Mouse (Mus musculus) kidney, postnatal 14 days (tissue): ENCODE results near the gene Eif5a.
"Not testable (repeated sequence)": the region's sequence is repeated elsewhere in the genome, so short reads cannot be mapped to it uniquely, and the experiment has no call there.

Source experiments
- DNase-seq: peaks from one replicate; pipeline ENCODE4 v3.0.0; 2022; ENCODE audit warnings: mixed read lengths

Eif5a gene

GRCm38 (mm10) chr11:69920266-69921031 is 1.3 kb downstream of the Eif5a start:
- DNase-seq: peak; percentile 66

GRCm38 (mm10) chr11:69919661-69920265 is 2.0 kb downstream of the Eif5a start:
- peak; percentile 86 for DNase-seq

GRCm38 (mm10) chr11:69919053-69919452 is 2.7 kb downstream of the Eif5a start:
- no peak for DNase-seq

- DNase-seq: no peak
Observed at GRCm38 (mm10) chr11:69918118-69918517, 3.6 kb downstream of the Eif5a start.

DNA sequence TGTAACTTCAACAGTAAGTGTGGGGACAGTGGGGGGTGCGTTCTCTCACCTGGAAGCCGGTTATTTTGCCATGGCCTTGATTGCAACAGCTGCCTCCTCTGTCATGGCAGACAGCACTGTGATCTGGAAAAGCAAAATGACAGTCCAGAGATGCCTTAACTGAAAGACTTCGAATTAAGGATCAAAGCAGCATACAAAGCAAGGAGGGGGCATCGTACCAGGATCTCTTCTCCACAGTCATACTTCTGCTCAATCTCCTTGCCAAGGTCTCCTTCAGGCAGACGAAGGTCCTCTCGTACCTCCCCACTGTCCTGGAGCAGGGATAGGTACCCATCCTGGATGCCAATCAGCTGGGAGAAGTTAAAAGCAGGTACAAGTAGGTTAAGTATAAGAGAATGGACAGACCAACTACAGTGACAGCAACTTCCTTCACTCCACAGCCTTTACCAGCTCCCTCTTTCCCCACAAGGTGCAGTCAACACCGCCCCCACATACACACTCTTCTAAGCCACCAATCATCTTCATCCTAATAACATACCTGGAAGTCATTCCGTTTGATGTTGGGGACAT is 4.3 kb downstream of the Eif5a start:
- DNase-seq: no peak

DNA sequence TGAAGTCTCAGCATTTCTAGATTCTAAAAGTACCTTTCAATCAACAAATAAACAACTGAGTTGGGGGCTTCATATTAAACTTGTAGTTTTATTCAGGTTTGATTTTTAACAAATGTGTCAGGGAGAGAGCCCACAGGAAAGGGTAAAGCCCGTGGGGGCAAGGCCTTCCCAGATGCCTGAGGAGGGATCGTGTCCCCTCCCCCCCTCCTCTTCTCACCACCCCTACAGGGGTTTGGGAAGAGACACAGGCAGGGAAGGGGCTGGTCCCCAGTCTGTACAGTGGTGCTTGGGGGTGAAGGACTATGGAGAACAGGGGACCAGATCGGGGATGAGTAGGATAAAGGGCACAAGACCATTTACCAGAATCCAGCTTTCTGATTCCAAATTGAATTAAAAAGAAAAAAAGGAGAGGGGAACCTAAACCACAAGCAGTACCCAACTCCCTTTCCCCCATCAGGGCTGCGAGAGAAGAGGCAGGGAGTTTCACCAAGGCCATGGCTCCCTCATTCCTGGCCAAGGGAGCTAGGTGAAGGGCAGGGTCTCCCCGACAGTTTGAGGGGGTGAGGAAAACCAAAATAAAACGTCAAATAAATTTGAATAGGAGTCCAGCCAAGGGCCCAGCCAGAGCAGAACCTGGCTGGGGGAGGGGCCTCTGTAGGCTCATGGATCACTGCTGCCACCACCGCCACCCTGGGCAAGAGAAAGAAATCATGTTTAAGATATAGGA is 4.9 kb downstream of the Eif5a start:
- DNase-seq: not testable (repeated sequence)

GRCm38 (mm10) chr11:69915667-69916627 is 5.8 kb downstream of the Eif5a start:
- no peak for DNase-seq

- no peak for DNase-seq
Observed at GRCm38 (mm10) chr11:69914917-69915430, 6.8 kb downstream of the Eif5a start.

DNA sequence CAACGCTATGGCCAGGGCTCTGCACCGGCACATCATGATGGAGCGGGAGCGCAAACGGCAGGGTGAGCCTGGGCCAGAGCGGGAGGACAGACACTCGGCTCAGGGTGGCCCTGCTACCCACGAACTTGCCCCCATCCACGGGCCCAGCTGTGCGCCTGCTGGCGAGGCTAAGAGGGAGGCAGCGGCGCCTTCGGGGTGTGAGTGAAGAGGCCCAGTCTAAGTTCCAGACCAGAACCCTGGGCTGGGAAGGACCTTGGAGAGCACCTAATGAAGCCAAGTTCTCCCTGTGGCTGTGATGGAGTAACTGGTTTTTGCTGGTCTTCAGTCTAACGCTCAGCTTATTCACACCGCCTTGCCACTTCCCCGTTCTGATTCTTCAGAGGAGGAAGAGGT is 7.4 kb downstream of the Eif5a start:
- DNase-seq: no peak

GRCm38 (mm10) chr11:69913554-69914371 is 8.0 kb downstream of the Eif5a start, which contains the start of gene Gps2:
Gene Gps2 (plus strand): TSS chr11:69913888.
- peak; percentile 95 for DNase-seq

DNA sequence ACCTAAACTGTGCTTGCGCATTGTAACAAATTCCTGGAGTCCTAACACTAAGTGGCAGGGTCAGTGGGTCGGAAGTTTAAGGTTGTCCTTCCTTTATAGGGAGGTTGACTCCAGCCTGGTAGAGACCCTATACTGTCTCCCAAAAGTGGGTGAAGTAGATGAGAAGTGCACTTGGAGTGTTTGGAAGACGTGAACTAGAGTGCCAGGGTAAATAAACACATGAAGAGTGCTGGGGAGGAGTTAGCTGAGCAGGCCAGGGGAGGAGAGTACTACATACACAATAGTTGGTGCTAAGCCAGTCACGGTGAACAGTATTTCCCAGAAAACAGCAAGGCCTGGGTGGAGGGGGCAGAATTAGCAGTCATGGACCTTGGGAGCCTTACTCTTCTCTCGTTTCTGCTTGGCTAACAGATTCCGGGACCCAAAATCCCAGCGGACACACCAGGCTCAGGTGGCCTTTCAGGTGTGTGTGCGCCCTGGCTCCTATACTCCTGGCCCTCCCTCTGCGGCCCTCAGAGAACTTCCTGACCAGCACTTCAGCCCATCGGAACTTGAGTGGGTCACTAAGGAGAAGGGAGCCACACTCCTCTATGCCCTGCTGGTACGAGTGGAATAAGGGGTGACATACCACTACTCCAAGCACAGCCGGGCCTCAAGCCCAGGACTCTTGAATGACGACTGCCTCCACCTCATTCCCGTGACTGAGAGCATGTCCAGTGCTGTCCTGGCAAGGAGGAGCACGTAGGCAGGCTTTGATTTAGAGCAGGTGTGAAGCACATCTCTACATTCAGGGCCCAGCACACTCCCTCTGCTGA is 8.8 kb downstream of the Eif5a start:
- DNase-seq: no peak

- no peak for DNase-seq
Observed at GRCm38 (mm10) chr11:69911701-69912100, 10.1 kb downstream of the Eif5a start.

DNA sequence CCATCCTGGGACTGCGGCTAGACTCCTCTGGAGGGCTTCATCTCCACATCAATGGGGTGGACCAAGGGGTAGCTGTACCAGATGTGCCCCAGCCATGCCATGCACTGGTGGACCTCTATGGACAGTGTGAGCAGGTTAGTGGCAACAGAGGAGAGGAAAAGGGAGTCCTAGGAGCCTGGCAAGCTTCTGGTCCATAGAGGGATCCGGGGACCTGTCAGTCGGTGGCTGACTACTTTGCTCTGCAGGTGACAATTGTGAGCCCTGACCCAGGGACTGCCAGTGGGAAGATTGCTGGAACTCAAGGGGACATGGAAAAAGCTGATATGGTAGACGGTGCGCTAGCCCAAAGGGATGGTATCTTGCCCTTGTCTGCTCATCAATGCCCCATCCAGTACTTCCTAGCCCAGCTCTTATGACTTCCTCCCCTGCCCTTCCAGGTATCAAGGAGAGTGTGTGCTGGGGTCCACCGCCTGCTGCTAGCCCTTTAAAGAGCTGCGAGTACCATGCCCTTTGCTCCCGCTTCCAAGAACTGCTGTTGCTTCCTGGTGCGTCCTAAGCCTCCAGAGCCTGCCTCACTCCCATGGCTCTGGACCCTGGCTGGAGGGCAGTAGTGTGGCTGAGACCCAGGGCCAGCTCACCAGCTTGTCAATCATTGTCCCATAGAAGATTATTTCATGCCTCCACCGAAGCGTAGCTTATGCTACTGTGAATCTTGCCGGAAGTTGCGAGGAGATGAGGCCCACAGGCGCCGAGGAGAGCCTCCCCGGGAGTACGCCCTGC is 10.8 kb downstream of the Eif5a start:
- peak; percentile 81 for DNase-seq

DNA sequence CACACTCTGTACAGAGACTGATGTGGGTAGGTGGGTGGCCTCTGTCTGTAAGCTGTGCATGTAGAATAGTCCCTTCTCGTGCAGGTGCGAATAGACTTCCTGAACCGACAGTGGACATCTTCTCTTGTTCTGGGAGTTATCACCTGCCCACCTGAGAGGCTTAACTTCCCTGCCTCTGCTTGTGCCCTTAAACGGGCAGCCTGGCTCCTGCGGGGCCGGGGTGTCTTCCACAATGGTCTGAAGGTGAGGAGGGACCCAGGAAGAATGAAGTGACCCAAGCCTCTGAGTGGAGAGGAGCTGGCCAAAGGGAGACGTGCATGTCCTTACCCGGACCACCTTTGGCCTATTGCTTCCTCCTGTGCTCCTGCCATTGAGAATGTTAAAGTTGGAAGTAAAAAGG is 11.6 kb downstream of the Eif5a start:
- DNase-seq: no peak

DNA sequence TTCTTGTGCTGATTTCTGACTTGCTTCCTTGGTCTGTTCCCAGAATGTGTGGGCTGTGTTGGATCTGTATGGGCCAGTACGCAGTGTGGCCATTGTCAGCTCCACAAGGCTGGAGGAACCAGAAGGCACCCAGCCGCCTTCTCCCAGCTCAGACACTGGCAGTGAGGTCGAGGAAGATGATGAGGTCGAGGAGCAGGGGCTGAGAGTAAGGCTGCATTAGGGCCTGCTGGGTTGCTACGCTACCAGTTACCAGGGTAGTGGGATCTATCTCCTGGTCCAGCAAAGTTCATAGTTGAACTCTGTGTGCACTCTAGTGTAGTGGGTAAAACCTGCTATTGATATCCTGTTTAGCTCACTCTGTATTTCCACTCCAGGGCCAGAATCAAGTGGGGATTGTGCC is 12.6 kb downstream of the Eif5a start:
- DNase-seq: no peak

DNA sequence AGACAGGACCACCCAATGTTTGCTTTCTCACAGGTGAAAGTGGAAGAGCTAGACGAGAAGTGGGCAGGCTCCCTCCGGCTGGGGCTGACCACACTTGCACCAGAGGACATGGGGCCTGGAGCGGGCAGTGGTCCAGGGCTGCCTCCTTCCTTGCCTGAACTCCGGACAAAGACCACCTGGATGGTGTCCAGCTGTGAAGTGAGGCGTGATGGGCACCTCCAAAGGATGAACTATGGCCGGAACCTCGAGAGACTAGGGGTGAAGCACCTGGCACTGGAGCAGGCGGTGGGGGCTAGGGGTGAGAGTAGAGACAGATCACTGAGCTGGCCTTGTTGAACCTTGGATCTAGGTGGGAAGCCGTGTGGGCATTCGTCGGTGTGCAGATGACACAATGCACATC is 13.1 kb downstream of the Eif5a start:
- peak; percentile 94 for DNase-seq

DNA sequence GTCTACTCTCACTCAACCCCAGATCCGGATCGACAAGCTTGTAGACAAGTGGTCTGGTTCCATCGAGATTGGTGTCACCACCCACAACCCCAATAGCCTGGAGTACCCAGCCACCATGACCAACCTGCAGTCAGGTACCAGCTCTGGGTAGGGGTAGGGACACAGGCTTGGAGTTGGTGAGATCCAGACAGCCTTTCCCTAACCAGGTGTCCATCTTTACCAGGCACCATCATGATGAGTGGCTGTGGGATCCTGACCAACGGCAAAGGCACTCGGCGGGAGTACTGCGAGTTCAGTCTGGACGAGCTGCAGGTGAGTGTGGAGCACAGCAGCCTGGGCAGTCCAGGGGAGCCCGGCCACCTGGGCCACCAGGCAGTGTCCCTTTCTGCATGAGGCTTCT is 17.4 kb downstream of the Eif5a start:
- DNase-seq: no peak

DNA sequence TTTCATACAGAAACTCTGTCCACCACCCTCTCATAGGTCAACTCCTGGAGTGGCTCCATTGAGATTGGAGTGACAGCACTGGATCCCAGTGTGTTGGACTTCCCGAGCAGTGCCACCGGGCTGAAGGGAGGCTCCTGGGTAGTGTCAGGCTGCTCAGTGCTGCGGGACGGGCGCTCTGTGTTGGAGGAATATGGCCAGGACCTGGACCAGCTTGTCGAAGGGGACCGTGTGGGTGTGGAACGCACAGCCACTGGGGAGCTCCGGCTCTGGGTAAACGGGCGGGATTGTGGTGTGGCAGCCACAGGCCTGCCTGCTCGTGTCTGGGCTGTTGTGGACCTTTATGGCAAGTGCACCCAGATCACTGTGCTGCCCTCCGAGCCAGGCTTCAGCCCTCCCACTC is 18.8 kb downstream of the Eif5a start:
- DNase-seq: no peak

GRCm38 (mm10) chr11:69901993-69902392 is 19.8 kb downstream of the Eif5a start:
- no peak for DNase-seq
